Mouse (Mus musculus) heart, adult 2 months (tissue): ENCODE measurements around the gene Tubgcp2. TPM values are rescaled to one million over a fixed set of nuclear protein-coding genes. Genes with fewer than 3 reads are reported as not detected.

Experiments
- DNase-seq, 2 experiments: peaks; one replicate each; pipeline ENCODE4 v3.0.0; 2021
- H3K27ac ChIP-seq: fragments of 200-600 bp; 2 replicates; pipeline ENCODE4 v1.8.1; 2022
- H3K27me3 ChIP-seq: fragments of 200-500 bp; 2 replicates; pipeline ENCODE4 v1.6.1; 2012; ENCODE audit warnings: mild to moderate bottlenecking, low read length, inconsistent platforms, mixed read lengths; ENCODE audit not compliant: control insufficient read depth, insufficient read depth
- H3K36me3 ChIP-seq: fragments of 200-500 bp; 2 replicates; pipeline ENCODE4 v1.6.1; 2012; ENCODE audit warnings: low read length, inconsistent platforms; ENCODE audit not compliant: control insufficient read depth, insufficient read depth
- H3K4me1 ChIP-seq: fragments of 200-500 bp; 2 replicates; pipeline ENCODE4 v1.6.1; 2011; ENCODE audit warnings: low read length; ENCODE audit not compliant: control insufficient read depth, insufficient read depth
- H3K4me3 ChIP-seq: fragments of 200-600 bp; 2 replicates; pipeline ENCODE4 v1.8.1; 2022
- H3K79me2 ChIP-seq: fragments of 200-500 bp; replicated peaks from 2 replicates; pipeline ENCODE4 v1.6.1; 2012; ENCODE audit warnings: mild to moderate bottlenecking, inconsistent platforms, low read length, moderate library complexity, mixed read lengths; ENCODE audit not compliant: control insufficient read depth, insufficient read depth
- H3K9ac ChIP-seq: fragments of 200-500 bp; 2 replicates; pipeline ENCODE4 v1.6.1; 2012; ENCODE audit warnings: low read depth, mild to moderate bottlenecking, control low read depth, inconsistent platforms, low read length, mixed read lengths
- CTCF ChIP-seq: fragments of 200-600 bp; IDR thresholded peaks from 2 replicates; pipeline ENCODE4 v1.8.1; 2022; ENCODE audit warnings: antibody characterized with exemption, mild to moderate bottlenecking, moderate library complexity
- EP300 ChIP-seq: fragments of 200-500 bp; IDR thresholded peaks from 2 replicates; pipeline ENCODE4 v1.6.1; 2011; ENCODE audit warnings: low read depth, low read length, control low read depth; ENCODE audit not compliant: insufficient read depth
- POLR2A ChIP-seq: fragments of 200-500 bp; IDR thresholded peaks from 2 replicates; pipeline ENCODE4 v1.6.1; 2011; ENCODE audit warnings: mild to moderate bottlenecking, low read depth, low read length, control low read depth; ENCODE audit not compliant: insufficient read depth
- WGBS: fragments of 180-500 bp; shearing (Covaris S2); methylation state at CpG from one replicate; pipeline ENCODE4 v1.1.7; 2018; 5-methylcytosine and 5-hydroxymethylcytosine counted together
- intact Hi-C: fragments of 180-260 bp; cut with DNase I; formaldehyde crosslinking; loops from one replicate; pipeline ENCODE4 v1.15.1; 2025
- polyA plus RNA-seq: library from polyadenylated mRNA; depleted of rRNA; stranded (reverse); fragments of >200 nt; gene quantifications from 2 replicates; pipeline ENCODE4 v1.2.3, GENCODE M21; 2012
- total RNA-seq, 2 experiments: library from RNA; stranded (reverse); gene quantifications; 2 replicates each; pipeline ENCODE4 v1.2.3; 2021

Gene Tubgcp2
- total and polyA plus RNA-seq, 3 experiments, result 21.7 to 33.5 (median 28.4) TPM

DNA sequence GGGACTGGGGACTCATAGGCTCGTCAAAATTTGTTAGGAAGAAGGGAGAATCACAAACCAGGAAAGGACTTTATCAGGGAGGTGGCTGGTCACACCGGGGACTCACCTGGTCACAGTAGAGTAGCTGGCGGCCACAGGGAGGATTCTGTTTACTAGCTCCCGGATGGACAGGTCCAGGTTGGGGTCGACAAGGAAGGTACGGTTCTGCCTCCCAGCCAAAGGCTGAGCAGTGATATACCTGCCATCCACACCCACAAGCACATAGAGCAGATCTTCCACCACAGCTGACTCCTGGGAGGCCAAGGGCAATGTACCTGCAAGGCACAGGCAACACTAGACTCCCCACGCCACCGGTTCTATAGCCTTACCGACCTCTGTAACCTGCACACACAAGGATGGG lies 28.7 kb downstream of the Tubgcp2 start:
- intact Hi-C loops, result no loop called here
- Histone ChIP-seq H3K4me1 (no peaks in the 10 kb centered on the region), H3K27me3 (no peaks in the 10 kb centered on the region), H3K9ac (no peak overlapping the region), H3K4me3 (no peak overlapping the region), H3K36me3 (no peaks in the 10 kb centered on the region), H3K27ac (no peak overlapping the region), H3K79me2 (no peaks in the 10 kb centered on the region)
- TF ChIP-seq POLR2A, result no peak
- no peak for TF ChIP-seq CTCF
- no peak for TF ChIP-seq EP300
- peak in 1 of 2 experiments; percentile 12 for DNase-seq
- 95% methylated on average over 9 of the region's 9 CpGs for WGBS

DNA sequence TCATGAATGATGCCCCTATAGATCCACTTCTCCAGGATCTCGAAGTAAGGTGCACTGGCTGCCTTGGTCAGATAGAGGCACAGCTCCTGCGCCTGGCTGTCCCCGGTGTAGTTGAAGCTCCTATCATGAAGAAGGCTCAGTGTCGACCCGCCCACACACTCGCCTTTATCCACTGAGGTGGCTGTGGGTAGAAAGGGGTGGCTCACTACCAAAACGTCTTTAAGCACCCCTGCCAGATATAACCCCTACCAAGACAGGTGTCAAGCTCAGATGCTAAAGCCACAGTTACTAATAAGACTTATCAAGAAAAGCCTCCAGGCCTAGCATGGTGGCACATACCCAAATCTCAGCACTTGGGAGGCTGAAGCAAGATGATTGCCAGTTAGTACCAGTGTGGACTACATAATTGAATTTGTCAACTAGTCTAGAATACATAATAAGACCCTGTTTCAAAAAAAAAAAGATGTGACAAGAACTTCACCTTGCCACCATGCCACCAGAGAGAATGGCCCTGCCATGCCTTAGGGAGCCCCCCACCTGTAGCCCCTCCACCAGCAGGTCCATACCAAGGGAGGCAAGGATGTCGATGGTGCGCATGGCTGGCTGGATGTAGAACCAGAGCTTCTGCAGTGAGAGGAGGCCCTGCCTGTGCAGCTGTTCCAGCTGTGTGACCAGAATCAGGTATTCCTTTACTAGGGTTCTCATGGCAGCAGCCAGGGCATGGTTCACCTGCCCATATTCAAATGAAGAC lies 29.4 kb downstream of the Tubgcp2 start:
- Histone ChIP-seq H3K27ac (no peak overlapping the region), H3K9ac (no peak overlapping the region), H3K4me1 (no peaks in the 10 kb centered on the region), H3K4me3 (no peak overlapping the region), H3K79me2 (no peaks in the 10 kb centered on the region), H3K27me3 (no peaks in the 10 kb centered on the region), H3K36me3 (no peaks in the 10 kb centered on the region)
- WGBS, result 95% methylated on average over 9 of the region's 9 CpGs
- no peak for TF ChIP-seq POLR2A
- no peak for TF ChIP-seq CTCF
- TF ChIP-seq EP300, result no peak
- intact Hi-C loops, result no loop called here
- peak in 1 of 2 experiments; percentile 7 for DNase-seq

DNA sequence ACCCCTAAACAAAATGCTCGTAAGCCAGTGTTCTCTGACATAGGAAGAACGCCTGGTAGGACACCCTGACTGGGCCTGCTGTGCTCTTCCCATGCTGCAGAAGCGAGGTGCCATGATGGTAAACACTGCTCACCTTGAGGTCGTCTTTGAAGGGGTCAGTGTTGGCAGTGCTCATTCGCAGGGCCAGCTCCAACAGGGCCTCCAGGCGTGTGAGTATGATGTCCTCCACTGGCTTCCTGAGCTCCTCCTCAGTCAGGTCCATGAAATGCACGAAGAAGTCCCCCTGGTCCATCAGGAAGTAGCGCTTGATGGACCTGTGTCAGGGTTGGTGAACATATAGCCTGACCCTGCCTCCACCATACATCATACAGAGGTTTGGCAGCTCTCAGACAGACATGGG lies 31.8 kb downstream of the Tubgcp2 start:
- Histone ChIP-seq H3K4me3 (no peak overlapping the region), H3K9ac (no peak overlapping the region), H3K4me1 (no peaks in the 10 kb centered on the region), H3K36me3 (no peaks in the 10 kb centered on the region), H3K27me3 (no peaks in the 10 kb centered on the region), H3K27ac (no peak overlapping the region), H3K79me2 (no peaks in the 10 kb centered on the region)
- no peak for TF ChIP-seq POLR2A
- no peak for TF ChIP-seq EP300
- intact Hi-C loops, result no loop called here
- DNase-seq, result no peak
- 93% methylated on average over 8 of the region's 8 CpGs for WGBS

DNA sequence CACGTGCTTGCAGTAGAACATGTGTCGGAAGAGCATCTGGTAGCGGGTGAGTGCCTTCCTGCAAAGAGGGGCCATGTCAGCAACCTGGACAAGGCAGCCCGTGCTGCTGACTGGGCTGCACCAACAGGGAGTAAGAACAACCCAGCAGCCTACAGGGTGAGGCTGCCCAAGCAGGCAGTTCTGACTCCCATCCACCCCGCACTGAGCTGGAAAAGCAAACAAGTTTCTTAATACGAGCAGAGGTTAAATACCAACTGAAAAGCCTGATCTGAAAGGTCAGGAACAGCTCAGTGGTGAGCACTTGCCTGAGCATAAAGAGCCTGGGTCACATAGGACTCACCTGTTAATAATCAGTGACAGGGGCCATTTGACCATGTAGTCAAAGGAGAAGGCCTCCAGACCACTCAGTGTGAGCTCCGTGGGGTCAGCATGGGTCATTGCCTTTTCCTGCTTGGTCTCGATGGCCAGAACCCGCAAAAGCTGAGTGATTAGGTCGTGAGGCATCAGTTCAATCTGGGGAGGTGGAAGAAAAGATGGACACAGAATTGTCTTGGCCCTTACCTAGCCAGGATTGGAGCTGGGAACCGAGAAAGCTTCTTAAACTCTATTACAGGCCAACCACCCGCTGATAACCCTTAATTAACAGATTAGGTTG lies 35.3 kb downstream of the Tubgcp2 start:
- no peaks in the 10 kb centered on the region for H3K79me2 ChIP-seq
- H3K36me3 ChIP-seq, result no peaks in the 10 kb centered on the region
- TF ChIP-seq EP300 (no peak), CTCF (no peak), POLR2A (no peak)
- 85% methylated on average over 12 of the region's 12 CpGs for whole genome bisulfite sequencing
- DNase-seq, result no peak
- no peak overlapping the region for H3K9ac ChIP-seq
- intact Hi-C loops, result no loop called here
- no peaks in the 10 kb centered on the region for H3K4me1 ChIP-seq
- no peak overlapping the region for H3K27ac ChIP-seq
- no peak overlapping the region for H3K4me3 ChIP-seq
- no peaks in the 10 kb centered on the region for H3K27me3 ChIP-seq

DNA sequence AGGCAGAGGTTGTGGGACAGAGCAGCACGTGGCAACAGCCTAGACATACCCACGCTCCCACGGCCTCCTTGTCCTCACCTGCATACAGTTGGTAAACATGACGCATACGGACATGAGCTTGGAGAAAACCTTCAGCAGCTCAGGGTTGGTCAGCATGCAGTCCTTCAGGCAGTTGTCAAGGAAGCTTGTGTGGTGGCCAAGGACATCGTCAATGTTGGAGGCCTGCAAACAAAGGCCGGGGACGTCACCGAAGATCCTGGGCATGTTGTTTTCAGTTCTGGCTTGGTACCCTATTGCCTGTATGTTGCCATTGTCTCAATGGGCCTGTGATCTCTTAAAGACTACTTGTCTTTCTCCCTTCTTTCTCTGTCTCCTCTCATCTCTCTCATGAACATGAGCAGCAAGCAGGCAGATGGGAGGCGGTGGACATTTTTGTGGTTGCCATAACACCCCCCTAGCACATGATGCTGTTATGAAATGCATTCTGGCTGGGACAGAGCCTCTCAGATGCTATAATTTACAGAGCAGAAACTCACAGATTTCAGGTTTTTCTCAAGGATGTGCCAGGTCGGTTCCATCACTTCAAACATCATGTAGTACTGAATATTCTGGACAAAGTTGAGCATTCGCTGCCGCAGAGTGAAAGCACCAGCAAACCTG lies 37.6 kb downstream of the Tubgcp2 start:
- 92% methylated on average over 13 of the region's 13 CpGs for WGBS
- Histone ChIP-seq H3K9ac (no peak overlapping the region), H3K4me1 (no peaks in the 10 kb centered on the region), H3K36me3 (no peaks in the 10 kb centered on the region), H3K4me3 (no peak overlapping the region), H3K79me2 (no peaks in the 10 kb centered on the region), H3K27ac (no peak overlapping the region), H3K27me3 (no peaks in the 10 kb centered on the region)
- no peak for DNase-seq
- intact Hi-C loops, result no loop called here
- TF ChIP-seq POLR2A, result no peak
- TF ChIP-seq EP300, result no peak
- TF ChIP-seq CTCF, result no peak
